Mouse (Mus musculus): ENCODE data around the gene Gm27029. TPM values are rescaled to one million over a fixed set of nuclear protein-coding genes. Genes with fewer than 3 reads are reported as not detected.
"Not testable (repeated sequence)": the region's sequence is repeated elsewhere in the genome, so short reads cannot be mapped to it uniquely, and the experiment has no call there.

The Gm27029 gene
- total RNA-seq, 2 experiments from 2014 or later, result 3.5 to 5.2 TPM

GRCm38 (mm10) chr11:101457631-101458030 is 33.0 kb upstream of the Gm27029 start:
- DNase-seq, result no peak

- DNase-seq, result no peak
Measured at GRCm38 (mm10) chr11:101455627-101456026, 31.0 kb upstream of the Gm27029 start.

GRCm38 (mm10) chr11:101454702-101455101 is 30.1 kb upstream of the Gm27029 start:
- no peak for DNase-seq

GRCm38 (mm10) chr11:101452093-101452774 is 27.6 kb upstream of the Gm27029 start:
- no peak for DNase-seq

- no peak for DNase-seq
Measured at GRCm38 (mm10) chr11:101451536-101451935, 26.9 kb upstream of the Gm27029 start.

- no peak for DNase-seq
Measured at GRCm38 (mm10) chr11:101450394-101450793, 25.8 kb upstream of the Gm27029 start.

GRCm38 (mm10) chr11:101449596-101449995 is 25.0 kb upstream of the Gm27029 start:
- not testable (repeated sequence) for DNase-seq

GRCm38 (mm10) chr11:101448899-101449298 is 24.3 kb upstream of the Gm27029 start:
- DNase-seq, result no peak

GRCm38 (mm10) chr11:101448274-101448746 is 23.7 kb upstream of the Gm27029 start, which contains the start of gene Ifi35:
TSS of gene Ifi35 (plus strand) at chr11:101448407.
- peak; percentile 58 for DNase-seq

- no peak for DNase-seq
Measured at GRCm38 (mm10) chr11:101447786-101448185, 23.2 kb upstream of the Gm27029 start.

- not testable (repeated sequence) for DNase-seq
Measured at GRCm38 (mm10) chr11:101446860-101447259, 22.3 kb upstream of the Gm27029 start.

- DNase-seq, result no peak
Measured at GRCm38 (mm10) chr11:101446319-101446718, 21.7 kb upstream of the Gm27029 start.

- DNase-seq, result no peak
Measured at GRCm38 (mm10) chr11:101442760-101443159, 18.2 kb upstream of the Gm27029 start.

- peak; percentile 87 for DNase-seq
Measured at GRCm38 (mm10) chr11:101442127-101442693, 17.6 kb upstream of the Gm27029 start, which contains the start of gene Rpl27. TSS of gene Rpl27 (plus strand) at chr11:101442298.

- not testable (repeated sequence) for DNase-seq
Measured at GRCm38 (mm10) chr11:101441450-101442126, 17.0 kb upstream of the Gm27029 start.

GRCm38 (mm10) chr11:101438006-101438405 is 13.4 kb upstream of the Gm27029 start:
- DNase-seq, result not testable (repeated sequence)

GRCm38 (mm10) chr11:101436916-101437315 is 12.3 kb upstream of the Gm27029 start:
- no peak for DNase-seq

- DNase-seq, result no peak
Measured at GRCm38 (mm10) chr11:101435831-101436230, 11.2 kb upstream of the Gm27029 start.

- DNase-seq, result no peak
Measured at GRCm38 (mm10) chr11:101433396-101433795, 8.8 kb upstream of the Gm27029 start.

- DNase-seq, result no peak
Measured at GRCm38 (mm10) chr11:101431327-101431726, 6.7 kb upstream of the Gm27029 start.

- no peak for DNase-seq
Measured at GRCm38 (mm10) chr11:101426165-101426564, 1.6 kb upstream of the Gm27029 start.

- DNase-seq, result peak; percentile 100
Measured at GRCm38 (mm10) chr11:101424925-101425813, 573 bp upstream of the Gm27029 start, which contains the start of the genes Rundc1 and Ptges3l. TSS of gene Rundc1 (plus strand) at chr11:101425085. TSS of gene Ptges3l (minus strand) at chr11:101425333.

Data from gastrocnemius, postnatal 10 days (tissue).